Mouse (Mus musculus) WW6 (cell line): ENCODE data around the gene Mcrip1.
"Not testable (repeated sequence)": the region's sequence is repeated elsewhere in the genome, so short reads cannot be mapped to it uniquely, and the experiment has no call there.

Experiments used
- DNase-seq: peaks from one replicate; pipeline ENCODE4 v3.0.0-alpha.2; 2013; ENCODE audit warnings: low read depth, low spot score

Mcrip1 gene

GRCm38 (mm10) chr11:120542376-120542775 lies 7.2 kb downstream of the Mcrip1 start:
- no peak for DNase-seq

GRCm38 (mm10) chr11:120541907-120542306 lies 7.6 kb downstream of the Mcrip1 start:
- no peak for DNase-seq

GRCm38 (mm10) chr11:120539285-120540014 lies 10.1 kb downstream of the Mcrip1 start:
- DNase-seq, result no peak

- DNase-seq, result no peak
These were observed 10.6 kb downstream of the Mcrip1 start for GRCm38 (mm10) chr11:120538955-120539284.

GRCm38 (mm10) chr11:120538485-120538884 lies 11.0 kb downstream of the Mcrip1 start:
- no peak for DNase-seq

GRCm38 (mm10) chr11:120535804-120536203 lies 13.7 kb downstream of the Mcrip1 start:
- DNase-seq, result no peak

- no peak for DNase-seq
These were observed 14.4 kb downstream of the Mcrip1 start for GRCm38 (mm10) chr11:120535145-120535544.

GRCm38 (mm10) chr11:120534093-120534492 lies 15.4 kb downstream of the Mcrip1 start:
- no peak for DNase-seq

GRCm38 (mm10) chr11:120531646-120532045 lies 17.9 kb downstream of the Mcrip1 start:
- no peak for DNase-seq

- DNase-seq, result no peak
These were observed 19.2 kb downstream of the Mcrip1 start, which contains the start of gene Gcgr for GRCm38 (mm10) chr11:120530085-120530964. TSS of gene Gcgr (plus strand) at chr11:120530699.

GRCm38 (mm10) chr11:120528903-120529302 lies 20.6 kb downstream of the Mcrip1 start:
- DNase-seq, result no peak

GRCm38 (mm10) chr11:120527690-120528354 lies 21.7 kb downstream of the Mcrip1 start:
- no peak for DNase-seq

GRCm38 (mm10) chr11:120525959-120526358 lies 23.6 kb downstream of the Mcrip1 start:
- DNase-seq, result no peak

- no peak for DNase-seq
These were observed 26.9 kb downstream of the Mcrip1 start for GRCm38 (mm10) chr11:120522581-120522980.

GRCm38 (mm10) chr11:120520967-120521540 lies 28.5 kb downstream of the Mcrip1 start:
- no peak for DNase-seq

- DNase-seq, result no peak
These were observed 29.0 kb downstream of the Mcrip1 start for GRCm38 (mm10) chr11:120520498-120520897.

GRCm38 (mm10) chr11:120519738-120520137 lies 29.8 kb downstream of the Mcrip1 start:
- DNase-seq, result no peak

GRCm38 (mm10) chr11:120518558-120518957 lies 31.0 kb downstream of the Mcrip1 start:
- DNase-seq, result no peak

- DNase-seq, result no peak
These were observed 31.5 kb downstream of the Mcrip1 start for GRCm38 (mm10) chr11:120518027-120518426.

- no peak for DNase-seq
These were observed 32.4 kb downstream of the Mcrip1 start for GRCm38 (mm10) chr11:120517147-120517546.

- DNase-seq, result peak; percentile 65
These were observed 33.9 kb downstream of the Mcrip1 start for GRCm38 (mm10) chr11:120515611-120516010.

- not testable (repeated sequence) for DNase-seq
These were observed 35.3 kb downstream of the Mcrip1 start for GRCm38 (mm10) chr11:120514262-120514661.
